Mouse (Mus musculus): ENCODE measurements around the gene Glis3.

GRCm38 (mm10) chr19:28545493-28545892, 134.4 kb downstream of the Glis3 start:
- TF ChIP-seq CTCF (IDR thresholded peaks at IDR 0.05) (no peak), EP300 (IDR thresholded peaks at IDR 0.05) (no peak)
